Mouse (Mus musculus) forebrain, embryonic 12.5 days (tissue): ENCODE results near the gene Cenpc1. TPM values are rescaled to one million over a fixed set of nuclear protein-coding genes. Genes with fewer than 3 reads are reported as not detected.

ENCODE experiments used
- ATAC-seq: fragments of 200-750 bp; cut with Nextera tagmentation; 2 replicates; pipeline ENCODE4 v1.8.0; 2017; ENCODE audit warnings: moderate TSS enrichment; ENCODE audit not compliant: low FRiP score
- H3K27ac ChIP-seq: fragments of 300-500 bp; sonication (generic); 2 replicates; pipeline ENCODE4 v1.5.1; 2016; ENCODE audit warnings: mild to moderate bottlenecking
- H3K27me3 ChIP-seq: fragments of 300-500 bp; sonication (generic); 2 replicates; pipeline ENCODE4 v1.6.1; 2016; ENCODE audit warnings: mild to moderate bottlenecking
- H3K36me3 ChIP-seq: fragments of 300-500 bp; sonication (generic); replicated peaks from 2 replicates; pipeline ENCODE4 v1.6.1; 2016; ENCODE audit warnings: mild to moderate bottlenecking
- H3K4me1 ChIP-seq: fragments of 300-500 bp; sonication (generic); 2 replicates; pipeline ENCODE4 v1.6.1; 2016
- H3K4me2 ChIP-seq: fragments of 300-500 bp; sonication (generic); 2 replicates; pipeline ENCODE4 v1.6.1; 2016; ENCODE audit warnings: mild to moderate bottlenecking, moderate library complexity
- H3K4me3 ChIP-seq: fragments of 300-500 bp; sonication (generic); replicated peaks from 2 replicates; pipeline ENCODE4 v1.5.1; 2016; ENCODE audit warnings: mild to moderate bottlenecking
- H3K9ac ChIP-seq: fragments of 300-500 bp; sonication (generic); 2 replicates; pipeline ENCODE4 v1.6.1; 2016; ENCODE audit warnings: mild to moderate bottlenecking
- H3K9me3 ChIP-seq: fragments of 300-500 bp; sonication (generic); 2 replicates; pipeline ENCODE4 v1.6.1; 2016
- WGBS: fragments of 180-500 bp; shearing (Covaris S2); methylation state at CpG from one replicate; pipeline ENCODE4 v1.1.7; 2016; 5-methylcytosine and 5-hydroxymethylcytosine counted together
- polyA plus RNA-seq: library from polyadenylated mRNA; unstranded; fragments of >200 nt; fragmentation: Nextera tagmentation; extraction: Ambion mirVana; gene quantifications from 2 replicates; pipeline ENCODE4 v1.2.1, GENCODE M21; 2016

Cenpc1 gene
- polyA plus RNA-seq, 1 experiment from 2014 or later, result 54.4 TPM

DNA sequence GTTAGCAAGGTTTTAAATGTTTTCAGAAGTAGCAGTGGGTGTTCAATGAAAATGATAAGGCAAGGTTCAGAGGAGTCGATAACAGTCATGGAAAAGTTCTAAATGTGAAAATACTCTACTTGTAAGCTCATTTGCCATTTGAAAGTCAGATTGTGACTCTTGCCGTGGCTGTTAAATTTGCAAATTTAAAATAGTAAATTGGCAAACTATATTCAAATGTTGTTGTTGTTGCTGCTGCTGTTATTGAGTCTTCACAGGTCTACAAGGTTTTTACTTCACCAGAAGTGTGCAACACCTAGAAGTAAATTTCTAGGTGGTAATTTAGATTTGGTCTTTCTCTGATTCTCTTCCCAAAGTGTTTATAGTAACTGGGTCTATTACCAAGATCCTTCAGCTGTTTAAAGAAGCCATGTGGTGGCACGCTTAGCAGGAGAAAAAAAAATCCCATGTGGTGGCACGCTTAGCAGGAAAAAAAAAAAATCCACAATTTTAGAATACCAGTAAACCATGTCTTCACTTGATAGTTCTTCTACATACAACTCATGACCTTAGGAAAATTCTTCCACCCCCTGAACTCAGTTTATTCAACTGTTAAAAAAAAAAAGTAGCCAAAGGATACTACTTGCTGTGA is 7.5 kb upstream of the Cenpc1 start:
- 86% methylated on average over 4 of the region's 4 CpGs for WGBS
- ATAC-seq, result no peak
- Histone ChIP-seq H3K27ac (no peak overlapping the region), H3K4me1 (no peaks in the 10 kb centered on the region), H3K9me3 (no peaks in the 10 kb centered on the region), H3K36me3 (no peaks in the 10 kb centered on the region), H3K4me2 (no peak overlapping the region), H3K9ac (no peak overlapping the region), H3K4me3 (no peak overlapping the region), H3K27me3 (no peaks in the 10 kb centered on the region)

- Histone ChIP-seq H3K4me2 (no peak within 1 kb of the TSS), H3K4me1 (no peaks in the 10 kb centered on the region), H3K9ac (no peak within 1 kb of the TSS), H3K4me3 (no peak within 1 kb of the TSS), H3K36me3 (no peaks in the 10 kb centered on the region), H3K9me3 (no peaks in the 10 kb centered on the region), H3K27ac (no peak within 1 kb of the TSS), H3K27me3 (no peaks in the 10 kb centered on the region)
- ATAC-seq, result no peak
- 80% methylated on average over 7 of the region's 7 CpGs for WGBS
These were observed 6.2 kb upstream of the Cenpc1 start, which contains the start of gene Stap1 for GRCm38 (mm10) chr5:86071538-86071937. TSS of gene Stap1 (plus strand) at chr5:86071746.

- no peak overlapping the region for H3K27ac ChIP-seq
- no peaks in the 10 kb centered on the region for H3K27me3 ChIP-seq
- H3K9me3 ChIP-seq, result no peaks in the 10 kb centered on the region
- no peak overlapping the region for H3K4me3 ChIP-seq
- WGBS, result 80% methylated on average over 6 of the region's 6 CpGs
- H3K9ac ChIP-seq, result no peak overlapping the region
- no peak overlapping the region for H3K4me2 ChIP-seq
- no peak for ATAC-seq
- peaks cover 3% of the 10 kb centered on the region for H3K4me1 ChIP-seq
- no peaks in the 10 kb centered on the region for H3K36me3 ChIP-seq
These were observed 3.7 kb upstream of the Cenpc1 start for GRCm38 (mm10) chr5:86069121-86069520.

- Histone ChIP-seq H3K4me2 (no peak overlapping the region), H3K36me3 (no peaks in the 10 kb centered on the region), H3K9me3 (no peaks in the 10 kb centered on the region), H3K27ac (no peak overlapping the region), H3K9ac (no peak overlapping the region), H3K27me3 (no peaks in the 10 kb centered on the region), H3K4me1 (peaks cover 10% of the 10 kb centered on the region), H3K4me3 (no peak overlapping the region)
- WGBS, result 85% methylated on average over 3 of the region's 3 CpGs
- ATAC-seq, result no peak
These were observed 3.1 kb upstream of the Cenpc1 start for GRCm38 (mm10) chr5:86068451-86068850.

DNA sequence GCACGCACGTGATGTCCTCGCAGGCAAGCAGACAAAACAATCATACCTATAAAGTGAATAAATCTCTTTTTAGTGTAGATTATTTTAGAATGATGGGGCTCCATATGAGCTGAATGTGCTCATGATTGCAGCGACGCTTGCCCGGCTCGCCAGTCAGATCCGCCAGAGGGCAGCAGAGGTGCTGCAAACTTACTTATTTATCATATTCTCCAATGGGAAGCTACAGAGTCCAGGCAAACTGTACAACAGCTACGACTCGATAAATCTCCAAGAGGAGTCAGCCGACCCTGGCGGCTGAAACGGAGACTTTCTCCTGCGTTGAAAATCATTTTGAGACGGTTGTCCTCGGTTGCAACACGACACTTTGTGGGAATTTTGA is 1.2 kb upstream of the Cenpc1 start:
- no peaks in the 10 kb centered on the region for H3K27me3 ChIP-seq
- H3K27ac ChIP-seq, result peak overlapping the region; percentile 36; the same call in 1 of the 2 replicates
- H3K4me3 ChIP-seq, result peak overlapping the region; percentile 79
- peak overlapping the region; percentile 60 for H3K4me2 ChIP-seq
- WGBS, result under 1% methylated on average over 17 of the region's 17 CpGs
- peaks cover 13% of the 10 kb centered on the region for H3K4me1 ChIP-seq
- H3K9ac ChIP-seq, result 0 out of 2 replicates have a peak overlapping the region, but pooled peaks have one; percentile 29
- ATAC-seq, result peak; percentile 40
- no peaks in the 10 kb centered on the region for H3K9me3 ChIP-seq
- no peaks in the 10 kb centered on the region for H3K36me3 ChIP-seq

- Histone ChIP-seq H3K4me1 (peaks cover 13% of the 10 kb centered on the region), H3K9me3 (no peaks in the 10 kb centered on the region), H3K4me3 (peak overlapping the region; percentile 79), H3K9ac (no peak overlapping the region; the same call in 1 of the 2 replicates), H3K36me3 (no peaks in the 10 kb centered on the region), H3K4me2 (peak overlapping the region; percentile 60), H3K27ac (peak overlapping the region; percentile 89), H3K27me3 (no peaks in the 10 kb centered on the region)
- WGBS, result under 1% methylated on average over 17 of the region's 17 CpGs
- peak; percentile 34; the same call in 1 of the 2 replicates for ATAC-seq
These were observed 630 bp upstream of the Cenpc1 start for GRCm38 (mm10) chr5:86065876-86066550.

GRCm38 (mm10) chr5:86063501-86063900 is 1.9 kb downstream of the Cenpc1 start:
- H3K9me3 ChIP-seq, result no peaks in the 10 kb centered on the region
- 100% methylated on average over 1 of the region's 1 CpGs for WGBS
- peak overlapping the region; percentile 79; the same call in 1 of the 2 replicates for H3K4me3 ChIP-seq

GRCm38 (mm10) chr5:86029820-86030219 is 35.6 kb downstream of the Cenpc1 start:
- Histone ChIP-seq H3K9me3 (no peaks in the 10 kb centered on the region), H3K9ac (no peak overlapping the region), H3K4me3 (no peak overlapping the region), H3K27me3 (no peaks in the 10 kb centered on the region), H3K36me3 (peaks cover 52% of the 10 kb centered on the region), H3K4me1 (no peaks in the 10 kb centered on the region), H3K4me2 (no peak overlapping the region), H3K27ac (no peak overlapping the region)
- ATAC-seq, result no peak
- WGBS, result 87% methylated on average over 2 of the region's 2 CpGs

More at GRCm38 (mm10) chr5:86063501-86063900, 1.9 kb downstream of the Cenpc1 start:
- ATAC-seq, result no peak
- peak overlapping the region; percentile 60 for H3K4me2 ChIP-seq
- no peak overlapping the region for H3K9ac ChIP-seq
- no peaks in the 10 kb centered on the region for H3K27me3 ChIP-seq
- H3K27ac ChIP-seq, result no peak overlapping the region
- peaks cover 13% of the 10 kb centered on the region for H3K4me1 ChIP-seq
- no peaks in the 10 kb centered on the region for H3K36me3 ChIP-seq

- 88% methylated on average over 6 of the region's 6 CpGs for WGBS
These were observed 68.6 kb downstream of the Cenpc1 start for GRCm38 (mm10) chr5:85996545-85997510.

GRCm38 (mm10) chr5:85994551-85994950 is 70.8 kb downstream of the Cenpc1 start:
- Histone ChIP-seq H3K4me1 (no peaks in the 10 kb centered on the region), H3K9me3 (no peaks in the 10 kb centered on the region), H3K4me3 (no peak overlapping the region), H3K27me3 (no peaks in the 10 kb centered on the region), H3K36me3 (no peaks in the 10 kb centered on the region), H3K27ac (no peak overlapping the region), H3K9ac (no peak overlapping the region), H3K4me2 (no peak overlapping the region)
- no peak for ATAC-seq
- 65% methylated on average over 1 of the region's 1 CpGs for WGBS

More at GRCm38 (mm10) chr5:85996545-85997510, 68.6 kb downstream of the Cenpc1 start:
- Histone ChIP-seq H3K4me3 (no peak overlapping the region), H3K27ac (no peak overlapping the region), H3K27me3 (no peaks in the 10 kb centered on the region), H3K36me3 (no peaks in the 10 kb centered on the region), H3K4me1 (no peaks in the 10 kb centered on the region), H3K9me3 (no peaks in the 10 kb centered on the region), H3K4me2 (no peak overlapping the region), H3K9ac (no peak overlapping the region)
- no peak for ATAC-seq

DNA sequence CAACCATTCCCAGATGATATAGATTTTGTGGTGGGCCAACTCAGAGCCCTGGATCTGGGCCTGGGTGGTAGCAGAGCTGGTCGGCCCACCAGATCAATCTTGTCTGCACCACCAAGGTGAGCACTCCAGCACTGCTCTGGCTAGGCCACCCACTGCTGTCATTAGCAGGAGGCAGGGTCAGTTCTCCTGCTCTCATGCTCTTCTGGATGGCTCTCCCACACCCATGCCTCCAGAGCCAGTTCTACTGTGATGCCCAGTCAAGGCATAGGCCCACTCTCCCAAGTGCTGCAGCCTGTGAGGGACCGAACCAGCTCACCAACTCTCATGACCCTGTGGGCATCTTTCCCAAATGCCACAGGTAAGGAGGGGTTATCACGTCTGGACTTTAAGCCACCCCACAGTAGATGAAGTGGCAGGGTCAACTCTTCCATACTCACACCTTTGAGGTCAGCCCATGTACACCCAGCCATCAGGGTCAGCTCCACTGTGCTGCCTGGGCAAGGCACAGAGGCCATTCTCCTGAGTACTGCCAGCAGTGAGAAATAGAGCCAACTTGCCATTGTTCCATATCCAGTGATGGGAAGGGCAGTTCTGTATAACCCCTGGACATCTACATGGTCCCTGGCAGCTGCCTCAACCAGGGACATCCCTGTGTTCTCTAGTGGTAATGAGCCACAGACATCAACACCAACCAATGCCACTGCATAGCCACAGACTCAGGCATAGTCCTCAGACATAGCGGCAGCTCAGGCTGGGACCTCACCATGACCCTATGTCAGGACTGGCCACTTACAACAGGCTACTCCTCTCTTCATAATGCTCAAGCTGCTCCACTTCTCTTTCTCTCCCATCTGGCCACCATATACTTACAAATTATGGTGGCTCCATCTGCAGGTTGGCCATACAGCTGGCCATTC is 72.3 kb downstream of the Cenpc1 start:
- Histone ChIP-seq H3K4me3 (no peak overlapping the region), H3K4me2 (no peak overlapping the region), H3K9me3 (no peaks in the 10 kb centered on the region), H3K27ac (no peak overlapping the region), H3K4me1 (no peaks in the 10 kb centered on the region), H3K27me3 (no peaks in the 10 kb centered on the region), H3K36me3 (no peaks in the 10 kb centered on the region), H3K9ac (no peak overlapping the region)
- WGBS, result 91% methylated on average over 4 of the region's 4 CpGs
- ATAC-seq, result no peak
